Mouse (Mus musculus) megakaryocyte, embryonic 14.5 days (primary cell): ENCODE data around the gene Tenm3.

Experiments used
- FLI1 ChIP-seq: IDR thresholded peaks from 2 replicates; pipeline ENCODE4 v1.6.1; 2012; ENCODE audit warnings: low read length, inconsistent platforms, mixed read lengths
- GATA1 ChIP-seq: IDR thresholded peaks from 3 replicates; pipeline ENCODE4 v1.6.1; 2012; ENCODE audit warnings: mixed read lengths, low read length, inconsistent platforms, borderline replicate concordance

DNA sequence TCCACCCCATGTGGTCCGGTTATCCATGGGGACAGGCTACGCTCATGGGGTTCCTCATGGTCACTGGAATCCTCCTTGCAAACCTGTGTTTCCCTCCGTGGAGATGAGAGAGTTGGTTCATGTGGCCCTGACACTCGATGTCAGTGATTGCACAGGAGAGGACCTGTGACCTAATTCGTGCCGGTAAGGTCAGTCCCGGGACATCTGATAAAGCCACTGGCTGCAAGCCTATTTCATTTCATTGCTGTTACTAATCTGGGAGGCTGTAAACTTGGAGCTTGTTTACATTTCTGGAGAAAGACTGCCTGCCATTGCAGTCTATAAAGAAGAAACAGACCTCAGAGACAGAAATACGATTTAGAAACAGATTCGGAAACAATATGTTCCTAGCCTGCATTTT, 155.6 kb downstream of the Tenm3 start:
- no peak for TF ChIP-seq GATA1
- TF ChIP-seq FLI1, result no peak
